Mouse (Mus musculus) heart, adult 2 months (tissue): ENCODE data around the gene Bub3.

ENCODE experiments used
- CTCF ChIP-seq: fragments of 200-600 bp; IDR thresholded peaks from 2 replicates; pipeline ENCODE4 v1.8.1; 2022; ENCODE audit warnings: antibody characterized with exemption, mild to moderate bottlenecking, moderate library complexity
- EP300 ChIP-seq: fragments of 200-500 bp; IDR thresholded peaks from 2 replicates; pipeline ENCODE4 v1.6.1; 2011; ENCODE audit warnings: low read depth, low read length, control low read depth; ENCODE audit not compliant: insufficient read depth
- POLR2A ChIP-seq: fragments of 200-500 bp; IDR thresholded peaks from 2 replicates; pipeline ENCODE4 v1.6.1; 2011; ENCODE audit warnings: mild to moderate bottlenecking, low read depth, low read length, control low read depth; ENCODE audit not compliant: insufficient read depth

DNA sequence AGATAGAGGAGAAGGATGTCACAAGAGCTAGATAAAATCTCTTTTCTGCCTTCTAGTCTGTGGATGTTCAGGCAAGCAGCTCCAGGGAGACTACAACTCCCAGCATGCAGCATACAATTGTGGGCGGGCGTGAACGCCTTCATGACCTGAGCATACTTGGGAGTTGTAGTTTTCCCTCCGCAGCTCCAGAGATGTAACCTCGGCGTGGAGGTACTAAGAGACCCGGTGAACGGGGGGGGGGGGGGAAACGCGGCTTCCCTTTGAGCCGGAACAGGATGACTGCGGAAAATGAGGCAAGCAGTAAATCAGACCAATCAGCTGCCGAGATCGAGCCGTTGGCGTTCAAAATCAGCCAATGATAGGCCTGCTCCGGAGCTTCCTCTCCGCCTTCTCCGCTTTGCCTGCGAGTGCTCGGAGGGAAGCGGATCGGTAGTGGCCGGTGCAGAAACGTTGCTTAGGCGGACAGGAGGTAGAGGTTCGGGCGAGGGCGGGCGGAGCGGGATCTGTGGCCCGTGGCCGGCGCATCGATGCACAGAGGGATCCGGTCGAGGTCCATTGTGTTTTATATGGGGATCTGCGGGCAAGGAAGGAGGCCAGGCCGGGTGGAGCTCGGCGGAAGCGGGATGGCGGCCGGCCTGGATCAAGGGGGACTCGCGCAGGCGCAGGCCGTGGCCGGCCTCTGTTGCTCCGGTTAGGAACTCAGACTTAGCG is at the start of gene Bub3:
- TF ChIP-seq POLR2A (peak; percentile 95), CTCF (no peak), EP300 (no peak)
